Mouse (Mus musculus): ENCODE measurements at regions not wholly inside any gene's neighbourhood (a gene's known extent, or its start where the extent isn't known, plus 50 kb on each side); places are given as distances from the start of the nearest gene placed in this dataset.

DNA sequence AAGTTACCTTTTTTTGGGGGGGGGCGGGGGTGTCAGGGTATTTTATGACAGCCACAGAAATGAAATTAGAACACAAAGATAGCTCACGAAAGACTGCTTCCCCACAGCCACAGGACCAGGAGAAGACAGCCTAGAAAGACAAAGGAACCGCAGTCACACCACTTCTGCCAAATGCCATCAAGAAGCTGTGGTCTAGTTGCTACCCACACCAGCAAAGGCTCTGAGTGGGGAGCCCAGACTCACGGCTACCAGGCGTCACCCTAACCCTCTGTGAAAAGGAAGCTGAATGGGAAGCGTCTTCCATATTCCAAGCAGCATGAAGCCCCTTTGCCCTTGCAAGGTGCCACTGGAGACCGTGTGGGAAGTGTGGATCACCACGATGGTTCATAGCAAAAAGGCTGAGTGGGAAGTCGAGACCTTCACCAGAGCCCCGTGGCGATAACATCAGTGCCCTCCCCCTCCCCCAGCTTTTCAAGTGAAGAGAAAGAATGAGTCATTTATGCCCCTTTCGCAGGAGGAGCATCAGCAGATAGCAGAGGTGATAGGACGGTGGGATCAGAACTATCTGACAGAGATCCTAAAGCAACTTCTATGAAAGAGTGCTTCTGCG, 91.3 kb upstream of the Spdye4c start:
- 45% methylated on average over 14 of the region's 14 CpGs for WGBS (ENCODE audit: insufficient replicate concordance)
- H3K9ac ChIP-seq (replicated peaks): no peak overlapping the region
- no peak for DNase-seq (ENCODE audit: low read depth in 3 of 3, low spot score in 3 of 3)
- H3K4me2 ChIP-seq (ENCODE audit: low read depth): no peak overlapping the region
- H3K27me3 ChIP-seq (ENCODE audit: control insufficient read depth, insufficient read depth, low read length): no peaks in the 10 kb centered on the region
- H3K4me3 ChIP-seq (ENCODE audit: insufficient read depth in 1 of 2, low read depth in 2 of 2, low read length in 2 of 2): no peak overlapping the region
- no peak for TF ChIP-seq EP300 (IDR thresholded peaks at IDR 0.05; ENCODE audit: low read depth)
- no peak for TF ChIP-seq CTCF (IDR thresholded peaks at IDR 0.05; ENCODE audit: low read depth)
- H3K9me3 ChIP-seq (ENCODE audit: control insufficient read depth, low read length): no peaks in the 10 kb centered on the region
- H3K27ac ChIP-seq: no peak overlapping the region
- H3K36me3 ChIP-seq (replicated peaks; ENCODE audit: control insufficient read depth, insufficient read depth, low read depth): no peaks in the 10 kb centered on the region
- H3K4me1 ChIP-seq (replicated peaks; ENCODE audit: control insufficient read depth in 2 of 2, insufficient read depth in 2 of 2, low read length in 1 of 2): no peaks in the 10 kb centered on the region
- no peak for ATAC-seq (ENCODE audit: insufficient read depth)

DNA sequence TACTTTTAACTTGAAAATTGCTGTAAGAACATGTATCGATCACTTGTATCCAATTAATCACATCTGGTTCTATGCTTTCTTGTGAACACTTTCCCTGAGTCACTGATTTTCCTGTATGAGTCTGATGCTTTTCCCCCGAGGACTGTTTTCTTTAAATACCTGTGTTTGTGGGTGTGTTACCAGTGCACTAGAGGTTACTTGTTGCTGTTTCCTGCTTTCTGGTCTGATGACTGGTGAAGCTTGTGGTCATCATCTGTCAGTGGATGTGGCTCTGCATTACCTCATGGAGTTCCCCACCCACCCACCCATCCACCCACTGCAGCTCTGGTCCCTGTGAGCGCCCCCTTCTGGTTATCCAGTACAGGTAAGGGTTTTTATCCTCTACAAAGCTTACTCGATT, 88.3 kb upstream of the Spdye4c start:
- no peak for DNase-seq (ENCODE audit: low read depth in 3 of 3, low spot score in 3 of 3)
- 51% methylated on average over 4 of the region's 4 CpGs for WGBS (ENCODE audit: insufficient replicate concordance)
- no peak overlapping the region for H3K4me2 ChIP-seq (ENCODE audit: low read depth)
- TF ChIP-seq CTCF (IDR thresholded peaks at IDR 0.05; ENCODE audit: low read depth) (no peak), EP300 (IDR thresholded peaks at IDR 0.05; ENCODE audit: low read depth) (no peak)
- ATAC-seq (ENCODE audit: insufficient read depth): no peak
- H3K4me1 ChIP-seq (replicated peaks; ENCODE audit: control insufficient read depth in 2 of 2, insufficient read depth in 2 of 2, low read length in 1 of 2): no peaks in the 10 kb centered on the region
- no peaks in the 10 kb centered on the region for H3K36me3 ChIP-seq (replicated peaks; ENCODE audit: control insufficient read depth, insufficient read depth, low read depth)
- H3K4me3 ChIP-seq (ENCODE audit: insufficient read depth in 1 of 2, low read depth in 2 of 2, low read length in 2 of 2): no peak overlapping the region
- no peak overlapping the region for H3K9ac ChIP-seq (replicated peaks)
- no peak overlapping the region for H3K27ac ChIP-seq
- H3K27me3 ChIP-seq (ENCODE audit: control insufficient read depth, insufficient read depth, low read length): no peaks in the 10 kb centered on the region
- no peaks in the 10 kb centered on the region for H3K9me3 ChIP-seq (ENCODE audit: control insufficient read depth, low read length)

DNA sequence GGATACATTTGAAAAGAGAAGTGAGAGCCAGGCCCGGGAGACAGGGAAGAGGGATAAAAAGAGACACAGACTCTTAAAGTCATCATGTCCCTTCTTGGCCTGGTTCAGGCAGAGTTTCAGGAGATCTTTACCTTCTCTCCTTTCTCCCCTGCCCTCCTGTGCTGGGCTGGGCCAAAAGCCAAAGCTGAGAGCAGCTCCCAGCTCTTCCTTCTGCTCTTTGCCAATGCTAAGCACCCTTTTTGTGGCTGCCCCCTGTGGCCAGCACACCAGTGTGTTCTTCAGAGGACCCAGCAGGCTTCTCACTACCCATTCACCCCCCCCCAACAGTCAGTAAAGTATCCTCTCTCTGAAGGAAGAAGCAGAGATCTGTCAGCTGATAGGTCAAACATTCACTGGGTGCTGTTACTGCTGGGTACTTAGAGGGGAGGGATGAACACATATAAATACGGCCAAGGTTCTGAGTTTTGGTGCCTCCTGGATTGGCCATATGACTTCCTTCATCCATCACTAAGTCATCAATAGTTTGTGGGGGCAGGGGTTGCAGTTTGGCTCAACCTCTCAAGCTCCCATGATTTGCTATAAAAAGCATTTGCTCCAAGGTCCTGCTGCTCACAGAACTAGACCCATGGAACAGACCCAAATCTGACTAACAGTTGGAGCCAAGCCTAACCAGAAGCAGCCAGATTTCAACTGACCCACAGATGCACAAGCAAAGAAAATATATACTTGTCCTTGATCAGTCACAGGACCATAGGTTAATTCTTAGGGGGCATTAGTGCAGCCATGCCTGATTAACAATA, 87.7 kb upstream of the Spdye4c start:
- TF ChIP-seq CTCF (IDR thresholded peaks at IDR 0.05; ENCODE audit: low read depth) (no peak), EP300 (IDR thresholded peaks at IDR 0.05; ENCODE audit: low read depth) (no peak)
- ATAC-seq (ENCODE audit: insufficient read depth): no peak
- Histone ChIP-seq H3K4me2 (ENCODE audit: low read depth) (no peak overlapping the region), H3K27me3 (ENCODE audit: control insufficient read depth, insufficient read depth, low read length) (no peaks in the 10 kb centered on the region), H3K27ac (no peak overlapping the region), H3K9me3 (ENCODE audit: control insufficient read depth, low read length) (no peaks in the 10 kb centered on the region), H3K4me1 (replicated peaks; ENCODE audit: control insufficient read depth in 2 of 2, insufficient read depth in 2 of 2, low read length in 1 of 2) (no peaks in the 10 kb centered on the region), H3K4me3 (ENCODE audit: insufficient read depth in 1 of 2, low read depth in 2 of 2, low read length in 2 of 2) (no peak overlapping the region), H3K36me3 (replicated peaks; ENCODE audit: control insufficient read depth, insufficient read depth, low read depth) (no peaks in the 10 kb centered on the region), H3K9ac (replicated peaks) (no peak overlapping the region)
- DNase-seq (ENCODE audit: low read depth in 3 of 3, low spot score in 3 of 3): no peak
- WGBS (ENCODE audit: insufficient replicate concordance): 56% methylated on average over 2 of the region's 2 CpGs

DNA sequence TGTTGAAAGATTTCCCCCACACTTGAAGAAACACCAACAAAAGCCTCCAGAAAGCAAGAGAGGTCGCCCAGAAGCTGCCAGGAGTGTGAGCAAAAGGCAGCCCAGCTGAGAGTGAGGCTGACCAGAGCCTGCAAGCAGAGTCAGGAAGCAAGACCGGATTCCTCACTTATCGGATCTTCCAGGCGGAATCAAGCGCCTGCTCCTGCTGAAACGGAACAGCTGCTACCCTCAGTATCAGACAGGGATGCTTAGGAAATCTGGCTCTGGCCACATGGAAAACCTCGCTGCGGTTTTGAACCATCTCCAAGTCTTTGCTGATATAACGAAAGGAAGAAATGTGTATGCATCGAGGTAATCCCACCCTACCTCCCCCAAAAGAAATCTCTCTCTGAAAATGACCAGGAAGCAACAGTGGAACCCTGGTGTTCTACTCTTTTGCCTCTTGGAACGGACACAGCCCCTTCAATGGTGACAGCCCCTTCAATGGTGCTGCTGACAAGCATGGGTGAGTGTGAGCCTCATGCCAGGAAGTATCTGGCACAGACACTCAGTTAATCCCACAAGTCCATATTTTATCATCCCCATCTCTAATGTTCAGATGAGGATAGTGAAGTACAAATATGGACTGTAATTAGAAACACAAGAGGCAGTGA, 83.3 kb upstream of the Spdye4c start:
- no peak overlapping the region for H3K4me3 ChIP-seq (ENCODE audit: insufficient read depth in 1 of 2, low read depth in 2 of 2, low read length in 2 of 2)
- H3K36me3 ChIP-seq (replicated peaks; ENCODE audit: control insufficient read depth, insufficient read depth, low read depth): no peaks in the 10 kb centered on the region
- no peaks in the 10 kb centered on the region for H3K9me3 ChIP-seq (ENCODE audit: control insufficient read depth, low read length)
- peaks cover 0 to 1% of the 10 kb centered on the region in 2 experiments; a peak in 2 of 4 replicates for H3K4me1 ChIP-seq (replicated peaks; ENCODE audit: control insufficient read depth in 2 of 2, insufficient read depth in 2 of 2, low read length in 1 of 2)
- no peak overlapping the region for H3K4me2 ChIP-seq (ENCODE audit: low read depth)
- no peak for ATAC-seq (ENCODE audit: insufficient read depth)
- no peak for TF ChIP-seq EP300 (IDR thresholded peaks at IDR 0.05; ENCODE audit: low read depth)
- TF ChIP-seq CTCF (IDR thresholded peaks at IDR 0.05; ENCODE audit: low read depth): no peak
- no peaks in the 10 kb centered on the region for H3K27me3 ChIP-seq (ENCODE audit: control insufficient read depth, insufficient read depth, low read length)
- WGBS (ENCODE audit: insufficient replicate concordance): 22% methylated on average over 11 of the region's 11 CpGs
- no peak overlapping the region for H3K27ac ChIP-seq
- DNase-seq (ENCODE audit: low read depth in 3 of 3, low spot score in 3 of 3): no peak
- no peak overlapping the region for H3K9ac ChIP-seq (replicated peaks)

DNA sequence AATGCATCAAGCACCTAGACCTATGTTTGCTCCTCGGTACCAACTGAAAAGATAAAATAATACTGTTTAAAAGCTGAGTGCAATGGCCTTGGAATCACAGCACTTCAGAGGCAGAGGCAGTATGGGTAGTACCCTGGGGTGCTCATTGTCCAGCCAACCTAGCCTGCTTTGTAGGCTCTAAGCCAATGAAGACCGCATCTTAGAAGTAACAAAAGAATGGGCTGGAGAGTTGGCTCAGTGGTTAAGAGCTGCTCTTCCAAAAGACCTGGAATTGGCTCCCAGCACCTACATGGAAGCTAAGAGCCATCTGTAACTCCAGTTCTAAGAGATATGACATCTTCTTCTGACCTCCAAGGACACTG, 82.8 kb upstream of the Spdye4c start:
- Histone ChIP-seq H3K4me3 (ENCODE audit: insufficient read depth in 1 of 2, low read depth in 2 of 2, low read length in 2 of 2) (no peak overlapping the region), H3K9me3 (ENCODE audit: control insufficient read depth, low read length) (no peaks in the 10 kb centered on the region), H3K4me1 (replicated peaks; ENCODE audit: control insufficient read depth in 2 of 2, insufficient read depth in 2 of 2, low read length in 1 of 2) (peaks cover 0 to 5% of the 10 kb centered on the region in 2 experiments; a peak in 2 of 4 replicates), H3K36me3 (replicated peaks; ENCODE audit: control insufficient read depth, insufficient read depth, low read depth) (no peaks in the 10 kb centered on the region), H3K9ac (replicated peaks) (no peak overlapping the region), H3K27ac (no peak overlapping the region), H3K27me3 (ENCODE audit: control insufficient read depth, insufficient read depth, low read length) (no peaks in the 10 kb centered on the region), H3K4me2 (ENCODE audit: low read depth) (no peak overlapping the region)
- DNase-seq (ENCODE audit: low read depth in 3 of 3, low spot score in 3 of 3) (no peak), ATAC-seq (ENCODE audit: insufficient read depth) (no peak)
- 65% methylated on average over 2 of the region's 2 CpGs for WGBS (ENCODE audit: insufficient replicate concordance)
- no peak for TF ChIP-seq CTCF (IDR thresholded peaks at IDR 0.05; ENCODE audit: low read depth)
- no peak for TF ChIP-seq EP300 (IDR thresholded peaks at IDR 0.05; ENCODE audit: low read depth)

Measured in liver, embryonic 14.5 days (tissue).